Mouse (Mus musculus): ENCODE data around the gene Guca1a. TPM values are rescaled to one million over a fixed set of nuclear protein-coding genes. Genes with fewer than 3 reads are reported as not detected.
"Not testable (repeated sequence)": the region's sequence is repeated elsewhere in the genome, so short reads cannot be mapped to it uniquely, and the experiment has no call there.

Gene Guca1a
- polyA plus RNA-seq, 1 experiment from 2014 or later, result 0.95 TPM

- Histone ChIP-seq H3K9ac (no peak overlapping the region), H3K36me3 (no peaks in the 10 kb centered on the region), H3K27me3 (peaks cover 32% of the 10 kb centered on the region), H3K27ac (peak overlapping the region; percentile 56; the same call in 1 of the 2 replicates), H3K9me3 (replicated peaks) (no peaks in the 10 kb centered on the region), H3K4me1 (replicated peaks) (peaks cover 65% of the 10 kb centered on the region), H3K4me2 (no peak overlapping the region), H3K4me3 (replicated peaks) (no peak overlapping the region)
- no peak for ATAC-seq (ENCODE audit: low read depth)
- no peak for DNase-seq
- 62% methylated on average over 6 of the region's 6 CpGs for WGBS (ENCODE audit: insufficient replicate concordance)
Measured at GRCm38 (mm10) chr17:47438611-47439010, 38.2 kb upstream of the Guca1a start.

- H3K4me2 ChIP-seq, result peak within 1 kb of the TSS; percentile 76
- WGBS (ENCODE audit: insufficient replicate concordance), result 3% methylated on average over 25 of the region's 25 CpGs
- no peak for DNase-seq
- peak within 1 kb of the TSS; percentile 29; the same call in 1 of the 2 replicates for H3K27ac ChIP-seq
- no peaks in the 10 kb centered on the region for H3K36me3 ChIP-seq
- peaks cover 32% of the 10 kb centered on the region for H3K27me3 ChIP-seq
- ATAC-seq (ENCODE audit: low read depth), result no peak
- peaks cover 66% of the 10 kb centered on the region for H3K4me1 ChIP-seq (replicated peaks)
- peak within 1 kb of the TSS; percentile 60 for H3K4me3 ChIP-seq (replicated peaks)
- H3K9ac ChIP-seq, result peak within 1 kb of the TSS; percentile 63
- H3K9me3 ChIP-seq (replicated peaks), result no peaks in the 10 kb centered on the region
Measured at GRCm38 (mm10) chr17:47436907-47437547, 36.6 kb upstream of the Guca1a start, which contains the start of gene 1700001C19Rik. 1700001C19Rik (minus strand) TSS chr17:47437376.

- no peaks in the 10 kb centered on the region for H3K9me3 ChIP-seq (replicated peaks)
- no peaks in the 10 kb centered on the region for H3K36me3 ChIP-seq
- 2% methylated on average over 44 of the region's 45 CpGs for WGBS (ENCODE audit: insufficient replicate concordance)
- H3K27me3 ChIP-seq, result peaks cover 32% of the 10 kb centered on the region
- H3K27ac ChIP-seq, result peak within 1 kb of the TSS; percentile 29; the same call in 1 of the 2 replicates
- H3K4me1 ChIP-seq (replicated peaks), result peaks cover 59% of the 10 kb centered on the region
- peak within 1 kb of the TSS; percentile 60 for H3K4me3 ChIP-seq (replicated peaks)
- H3K9ac ChIP-seq, result peak within 1 kb of the TSS; percentile 63
- H3K4me2 ChIP-seq, result peak within 1 kb of the TSS; percentile 76
- peak; percentile 24; the same call in 1 of the 2 replicates for ATAC-seq (ENCODE audit: low read depth)
- DNase-seq, result no peak
Measured at GRCm38 (mm10) chr17:47436156-47436906, 35.9 kb upstream of the Guca1a start, which contains the start of gene AI661453. AI661453 (plus strand) TSS chr17:47436615.

- no peak overlapping the region for H3K27ac ChIP-seq
- no peak overlapping the region for H3K4me3 ChIP-seq (replicated peaks)
- peaks cover 4% of the 10 kb centered on the region; the same call in 1 of the 2 replicates for H3K27me3 ChIP-seq
- no peaks in the 10 kb centered on the region for H3K36me3 ChIP-seq
- no peak overlapping the region for H3K4me2 ChIP-seq
- 65% methylated on average over 5 of the region's 5 CpGs for WGBS (ENCODE audit: insufficient replicate concordance)
- DNase-seq (no peak), ATAC-seq (ENCODE audit: low read depth) (no peak)
- H3K9me3 ChIP-seq (replicated peaks), result no peaks in the 10 kb centered on the region
- H3K4me1 ChIP-seq (replicated peaks), result peaks cover 16% of the 10 kb centered on the region
- H3K9ac ChIP-seq, result no peak overlapping the region
Measured at GRCm38 (mm10) chr17:47430815-47431214, 30.4 kb upstream of the Guca1a start.

- H3K27ac ChIP-seq, result no peak overlapping the region
- no peak for DNase-seq
Measured at GRCm38 (mm10) chr17:47428831-47429304, 28.5 kb upstream of the Guca1a start.

GRCm38 (mm10) chr17:47427316-47427715 is 26.9 kb upstream of the Guca1a start:
- no peak overlapping the region for H3K4me2 ChIP-seq
- ATAC-seq (ENCODE audit: low read depth) (no peak), DNase-seq (no peak)
- no peaks in the 10 kb centered on the region for H3K36me3 ChIP-seq
- 0 out of 2 replicates have a peak, but pooled peaks cover 2% of the 10 kb centered on the region for H3K27me3 ChIP-seq
- H3K4me3 ChIP-seq (replicated peaks), result no peak overlapping the region
- peaks cover 13% of the 10 kb centered on the region for H3K4me1 ChIP-seq (replicated peaks)
- no peak overlapping the region for H3K9ac ChIP-seq
- H3K9me3 ChIP-seq (replicated peaks), result no peaks in the 10 kb centered on the region
- H3K27ac ChIP-seq, result no peak overlapping the region
- 54% methylated on average over 6 of the region's 6 CpGs for WGBS (ENCODE audit: insufficient replicate concordance)

More at GRCm38 (mm10) chr17:47428831-47429304, 28.5 kb upstream of the Guca1a start:
- Histone ChIP-seq H3K9me3 (replicated peaks) (no peaks in the 10 kb centered on the region), H3K9ac (no peak overlapping the region), H3K4me2 (no peak overlapping the region), H3K4me3 (replicated peaks) (no peak overlapping the region), H3K4me1 (replicated peaks) (peaks cover 20% of the 10 kb centered on the region), H3K27me3 (0 out of 2 replicates have a peak, but pooled peaks cover 2% of the 10 kb centered on the region), H3K36me3 (no peaks in the 10 kb centered on the region)
- WGBS (ENCODE audit: insufficient replicate concordance), result 13% methylated on average over 8 of the region's 8 CpGs
- ATAC-seq (ENCODE audit: low read depth), result no peak

- no peak overlapping the region for H3K9ac ChIP-seq
- H3K4me1 ChIP-seq (replicated peaks), result peaks cover 13% of the 10 kb centered on the region
- ATAC-seq (ENCODE audit: low read depth) (no peak), DNase-seq (no peak)
- 58% methylated on average over 6 of the region's 6 CpGs for WGBS (ENCODE audit: insufficient replicate concordance)
- no peak overlapping the region for H3K27ac ChIP-seq
- H3K9me3 ChIP-seq (replicated peaks), result no peaks in the 10 kb centered on the region
- H3K4me3 ChIP-seq (replicated peaks), result no peak overlapping the region
- no peak overlapping the region for H3K4me2 ChIP-seq
- H3K27me3 ChIP-seq, result no peaks in the 10 kb centered on the region
- H3K36me3 ChIP-seq, result no peaks in the 10 kb centered on the region
Measured at GRCm38 (mm10) chr17:47424186-47424585, 23.8 kb upstream of the Guca1a start.

- not testable (repeated sequence) for DNase-seq; H3K9me3 ChIP-seq (replicated peaks); H3K4me3 ChIP-seq (replicated peaks); ATAC-seq (ENCODE audit: low read depth); H3K27ac ChIP-seq; H3K9ac ChIP-seq; H3K27me3 ChIP-seq; H3K4me2 ChIP-seq; H3K36me3 ChIP-seq; H3K4me1 ChIP-seq (replicated peaks)
- 77% methylated on average over 1 of the region's 1 CpGs for WGBS (ENCODE audit: insufficient replicate concordance)
Measured at GRCm38 (mm10) chr17:47422616-47423015, 22.2 kb upstream of the Guca1a start.

- ATAC-seq (ENCODE audit: low read depth), result no peak
- DNase-seq, result no peak
- WGBS (ENCODE audit: insufficient replicate concordance), result 55% methylated on average over 3 of the region's 3 CpGs
- H3K9ac ChIP-seq, result no peak overlapping the region
- H3K4me1 ChIP-seq (replicated peaks), result peaks cover 8% of the 10 kb centered on the region
- no peaks in the 10 kb centered on the region for H3K36me3 ChIP-seq
- H3K4me3 ChIP-seq (replicated peaks), result no peak overlapping the region
- no peaks in the 10 kb centered on the region for H3K9me3 ChIP-seq (replicated peaks)
- H3K27me3 ChIP-seq, result 0 out of 2 replicates have a peak, but pooled peaks cover 3% of the 10 kb centered on the region
- H3K27ac ChIP-seq, result no peak overlapping the region
- H3K4me2 ChIP-seq, result no peak overlapping the region
Measured at GRCm38 (mm10) chr17:47421566-47421965, 21.2 kb upstream of the Guca1a start.

- ATAC-seq (ENCODE audit: low read depth) (no peak), DNase-seq (no peak)
- Histone ChIP-seq H3K27ac (no peak overlapping the region), H3K4me1 (replicated peaks) (peaks cover under 1% of the 10 kb centered on the region; the same call in 1 of the 2 replicates), H3K36me3 (no peaks in the 10 kb centered on the region), H3K9ac (no peak overlapping the region), H3K9me3 (replicated peaks) (no peaks in the 10 kb centered on the region), H3K4me3 (replicated peaks) (no peak overlapping the region), H3K27me3 (peaks cover 5% of the 10 kb centered on the region; the same call in 1 of the 2 replicates), H3K4me2 (no peak overlapping the region)
- 57% methylated on average over 2 of the region's 2 CpGs for WGBS (ENCODE audit: insufficient replicate concordance)
Measured at GRCm38 (mm10) chr17:47420195-47420594, 19.8 kb upstream of the Guca1a start.

All from liver, embryonic 13.5 days (tissue).